Mouse (Mus musculus): Measurements from ENCODE around the gene Esrra. TPM values are rescaled to one million over a fixed set of nuclear protein-coding genes. Genes with fewer than 3 reads are reported as not detected.
"Not testable (repeated sequence)": the region's sequence is repeated elsewhere in the genome, so short reads cannot be mapped to it uniquely, and the experiment has no call there.

Gene Esrra
- polyA plus RNA-seq, 1 experiment: 175 TPM

GRCm38 (mm10) chr19:6924461-6925306 is 3.1 kb upstream of the Esrra start:
- peak; percentile 67 for DNase-seq (ENCODE audit: low read depth, low spot score)
- 5% methylated on average over 39 of the region's 39 CpGs for WGBS

DNA sequence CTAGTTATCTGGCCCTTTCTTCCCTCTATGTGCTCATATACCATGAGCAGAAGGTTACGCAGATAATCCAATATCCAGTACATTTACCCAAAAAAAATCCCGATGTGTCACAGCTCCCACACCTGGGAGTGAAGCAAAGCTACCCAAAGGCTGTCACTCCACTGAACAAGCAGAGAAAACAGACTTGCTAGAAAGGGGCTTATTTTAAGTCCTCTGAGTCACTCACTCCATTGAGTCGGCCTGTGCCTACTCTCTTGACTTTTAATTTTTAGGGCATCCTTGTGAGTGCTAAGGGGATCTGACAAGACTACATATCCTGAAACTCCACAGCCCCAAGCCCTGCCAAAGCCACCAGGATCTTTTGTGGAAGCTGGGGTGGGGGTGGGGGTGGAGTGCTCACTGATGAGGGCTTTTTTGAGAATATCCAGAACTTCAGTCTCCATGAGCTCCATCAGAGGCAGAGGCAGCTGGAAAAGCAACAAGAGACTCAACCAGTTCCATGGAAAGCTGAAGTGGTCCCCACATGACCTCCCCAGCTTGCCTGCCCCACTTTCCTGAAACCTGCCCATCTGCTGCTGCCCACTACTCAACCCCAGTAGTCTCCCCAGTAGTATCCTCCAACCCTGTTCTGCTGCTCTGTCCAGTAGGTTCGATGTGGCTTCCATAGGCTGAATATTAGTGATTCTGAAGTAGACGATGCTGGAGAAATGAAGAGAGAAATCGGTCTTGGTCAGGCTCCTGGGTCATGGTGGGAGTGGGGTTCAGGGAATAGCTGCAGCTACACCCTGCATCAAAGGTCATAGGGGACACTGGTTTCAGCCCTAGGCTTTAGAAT is 1.5 kb upstream of the Esrra start:
- 75% methylated on average over 6 of the region's 6 CpGs for WGBS
- no peak for DNase-seq (ENCODE audit: low read depth, low spot score)

- DNase-seq (ENCODE audit: low read depth, low spot score): no peak
- 2% methylated on average over 42 of the region's 48 CpGs for WGBS
These were observed 624 bp downstream of the Esrra start for GRCm38 (mm10) chr19:6920741-6921636.

DNA sequence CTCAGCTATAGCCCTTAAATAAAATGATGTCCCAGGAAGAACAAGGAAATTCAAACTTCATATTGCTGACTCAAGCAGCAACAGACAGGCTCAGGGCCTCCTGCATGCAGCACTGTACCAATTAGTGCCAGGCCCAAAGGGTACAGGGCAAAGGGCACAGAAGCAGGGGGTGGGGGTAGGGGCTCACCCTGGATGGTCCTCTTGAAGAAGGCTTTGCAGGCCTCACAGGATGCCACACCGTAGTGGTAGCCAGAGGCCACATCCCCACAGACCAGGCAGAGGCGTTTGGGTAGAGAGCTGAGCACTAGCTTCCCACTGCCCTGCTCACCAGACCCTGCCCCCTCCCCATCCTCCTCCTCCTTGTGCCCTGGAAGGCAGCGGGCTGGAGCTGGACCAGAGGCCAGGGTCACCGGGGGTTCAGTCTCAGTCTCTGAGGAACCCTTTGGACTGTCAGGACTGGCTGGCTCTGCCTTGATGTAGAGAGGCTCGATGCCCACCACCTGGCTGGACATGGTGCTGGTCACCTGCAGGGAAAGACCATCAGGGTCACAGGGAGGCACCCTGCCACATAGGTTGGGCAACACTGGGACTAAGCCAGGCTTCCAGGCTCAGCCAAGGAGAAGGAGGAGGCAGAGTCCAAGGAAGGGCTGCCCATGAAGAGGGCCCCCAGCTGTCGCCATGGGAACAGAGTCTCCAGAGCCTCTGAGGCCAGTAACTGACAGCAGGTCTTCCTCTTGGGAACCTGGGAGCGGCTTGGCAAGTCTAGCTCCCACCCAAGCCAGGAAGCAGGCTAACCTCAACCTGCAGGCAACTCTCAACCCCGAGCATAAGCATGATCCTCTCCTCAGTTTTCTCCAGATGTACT is 1.5 kb downstream of the Esrra start:
- WGBS: 26% methylated on average over 8 of the region's 8 CpGs

DNA sequence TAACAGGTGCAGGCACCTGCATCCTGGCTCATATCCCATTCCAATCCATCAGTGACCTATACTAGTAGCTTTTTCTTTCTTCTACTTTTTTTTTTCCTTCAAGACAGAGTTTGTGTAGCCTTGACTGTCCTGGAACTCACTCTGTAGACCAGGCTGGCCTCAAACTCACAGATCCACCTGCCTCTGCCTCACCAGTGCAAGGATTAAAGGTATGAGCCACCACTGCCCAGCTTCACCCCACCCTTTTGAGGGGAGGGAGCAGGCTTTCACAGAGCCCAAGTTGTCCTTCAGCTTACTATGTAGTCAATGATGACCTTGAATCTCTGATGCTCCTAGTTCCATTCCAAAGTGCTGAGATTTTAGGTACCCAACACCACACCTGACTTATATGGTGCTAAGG is 2.2 kb downstream of the Esrra start:
- no peak for DNase-seq (ENCODE audit: low read depth, low spot score)

More for the DNA sequence above, 1.5 kb downstream of the Esrra start:
- no peak for DNase-seq (ENCODE audit: low read depth, low spot score)

- no peak for DNase-seq (ENCODE audit: low read depth, low spot score)
- 38% methylated on average over 4 of the region's 4 CpGs for WGBS
These were observed 3.3 kb downstream of the Esrra start for GRCm38 (mm10) chr19:6918321-6918720.

DNA sequence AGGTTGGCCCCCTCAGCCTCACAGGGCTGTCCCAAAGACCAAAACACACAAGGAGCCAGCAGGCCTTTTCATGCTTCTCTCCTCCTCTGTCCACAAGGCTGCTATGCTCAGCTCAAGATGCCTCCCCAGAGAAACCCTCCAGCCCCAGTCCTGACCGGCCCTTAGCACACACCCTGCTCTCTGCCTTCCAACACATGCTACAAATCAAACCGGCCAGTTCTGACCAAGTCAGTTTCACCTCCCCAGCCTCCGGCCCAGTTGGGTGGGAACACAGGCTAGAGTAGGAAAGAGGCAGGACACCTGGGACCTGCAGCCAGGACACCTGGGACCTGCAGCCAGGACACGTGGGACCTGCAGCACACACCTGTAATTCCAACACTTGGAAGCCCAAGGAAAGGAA is 5.1 kb downstream of the Esrra start:
- WGBS: 63% methylated on average over 4 of the region's 4 CpGs
- DNase-seq (ENCODE audit: low read depth, low spot score): no peak

DNA sequence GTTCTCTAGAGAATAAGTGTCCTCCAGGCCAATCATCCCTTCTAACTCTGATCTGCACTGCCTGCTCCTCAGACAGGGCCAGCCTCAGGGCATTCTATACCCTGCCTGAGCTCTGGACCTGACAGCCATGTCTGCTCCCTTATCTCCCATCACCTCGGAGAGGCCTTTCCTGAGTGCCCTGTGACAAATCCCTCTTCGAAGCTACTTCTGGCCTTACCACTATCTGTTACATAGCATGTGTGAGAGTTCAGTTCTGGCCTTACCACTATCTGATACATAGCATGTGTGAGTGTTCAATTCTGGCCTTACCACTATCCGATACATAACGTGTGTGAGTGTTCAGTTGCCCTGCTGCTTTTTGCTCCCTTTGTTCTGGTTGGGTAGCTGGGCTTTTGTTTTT is 6.3 kb downstream of the Esrra start:
- DNase-seq (ENCODE audit: low read depth, low spot score): no peak
- WGBS: 92% methylated on average over 4 of the region's 4 CpGs

DNA sequence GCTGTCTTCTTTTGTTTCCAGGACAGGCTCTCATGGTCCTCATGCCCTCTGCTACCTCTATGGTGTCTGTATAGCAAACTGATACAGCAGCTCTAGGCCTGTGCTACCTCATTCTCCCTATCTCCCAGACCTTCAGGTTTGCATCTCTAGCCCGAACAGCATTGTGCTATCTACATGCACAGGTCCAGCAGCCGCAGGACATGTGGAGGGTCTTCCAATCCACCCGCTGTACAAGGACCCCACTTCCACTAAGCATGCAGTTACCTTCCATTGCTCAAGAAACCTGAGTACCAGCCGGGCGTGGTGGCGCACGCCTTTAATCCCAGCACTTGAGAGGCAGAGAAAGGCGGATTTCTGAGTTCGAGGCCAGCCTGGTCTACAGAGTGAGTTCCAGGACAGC is 7.1 kb downstream of the Esrra start:
- WGBS: 88% methylated on average over 9 of the region's 9 CpGs

GRCm38 (mm10) chr19:6913991-6914390 is 7.6 kb downstream of the Esrra start:
- 72% methylated on average over 11 of the region's 11 CpGs for WGBS
- no peak for DNase-seq (ENCODE audit: low read depth, low spot score)

More for the DNA sequence above, 7.1 kb downstream of the Esrra start:
- DNase-seq (ENCODE audit: low read depth, low spot score): no peak

DNA sequence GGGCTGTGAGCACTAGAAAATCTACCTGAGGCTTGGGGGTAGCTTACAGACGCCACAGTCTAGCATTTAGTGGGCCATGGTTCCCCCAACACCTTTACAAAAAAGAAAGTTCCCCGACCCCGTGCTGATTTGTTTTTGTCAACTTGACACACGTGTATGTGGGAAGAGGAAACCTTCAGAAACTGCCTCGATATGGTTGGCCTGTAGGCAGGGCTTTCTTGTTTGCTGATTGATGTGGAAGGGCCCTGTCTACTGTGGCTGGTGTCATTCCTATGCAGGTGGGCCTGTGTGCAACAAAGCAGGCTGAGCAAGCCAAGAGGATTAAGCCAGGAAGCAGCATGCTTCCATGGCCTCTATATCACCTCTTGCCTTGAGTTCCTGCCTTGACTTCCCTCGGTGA is 8.6 kb downstream of the Esrra start:
- WGBS: 75% methylated on average over 6 of the region's 6 CpGs
- DNase-seq (ENCODE audit: low read depth, low spot score): no peak

- DNase-seq (ENCODE audit: low read depth, low spot score): no peak
- 91% methylated on average over 15 of the region's 15 CpGs for WGBS
These were observed 9.2 kb downstream of the Esrra start for GRCm38 (mm10) chr19:6912205-6912970.

DNA sequence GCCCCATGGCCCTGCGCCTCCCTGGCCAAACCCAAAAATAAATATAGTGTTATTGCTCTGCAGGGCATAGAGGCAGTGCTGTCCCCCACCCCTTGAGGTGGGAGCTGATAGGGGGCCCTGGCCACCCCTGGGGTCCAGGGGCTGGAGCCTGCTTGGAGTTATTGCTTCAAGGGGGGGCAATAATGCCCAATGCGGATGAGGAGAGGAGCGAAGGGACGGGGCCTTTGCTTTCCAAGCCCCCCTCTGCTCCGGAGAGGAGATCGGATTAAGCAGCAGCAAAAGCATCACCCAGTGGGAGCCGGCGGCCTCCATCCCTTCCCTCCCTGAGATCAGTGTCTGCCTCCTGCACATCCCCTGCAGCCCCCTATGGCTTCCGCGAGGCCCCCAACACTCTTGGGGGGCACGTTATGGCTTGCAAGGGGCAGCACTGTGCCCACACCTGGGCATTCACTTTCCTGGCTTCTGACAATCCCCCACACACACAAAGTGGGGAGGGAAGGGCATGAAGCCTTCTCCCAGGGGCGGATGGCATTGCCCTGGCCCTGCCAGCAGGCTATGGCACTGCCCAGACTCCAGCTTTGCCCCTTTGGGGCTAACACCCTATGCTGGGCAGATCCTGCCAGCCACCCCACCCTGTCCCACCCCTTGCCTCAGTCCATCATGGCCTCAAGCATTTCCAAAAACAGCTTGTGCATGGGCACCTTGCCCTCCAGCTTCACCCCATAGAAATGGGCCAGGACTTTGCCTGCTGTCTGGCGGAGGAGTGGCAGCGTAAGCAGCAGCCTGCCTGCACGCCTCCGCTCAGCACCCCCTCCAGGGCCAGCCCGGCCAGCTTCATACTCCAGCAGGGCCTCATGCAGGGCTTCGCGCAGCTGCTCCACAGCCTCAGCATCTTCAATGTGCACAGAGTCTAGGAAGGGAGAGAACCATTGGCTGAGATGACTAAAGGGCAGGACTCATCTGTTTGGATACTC is 10.2 kb downstream of the Esrra start:
- WGBS: 77% methylated on average over 19 of the region's 19 CpGs

DNA sequence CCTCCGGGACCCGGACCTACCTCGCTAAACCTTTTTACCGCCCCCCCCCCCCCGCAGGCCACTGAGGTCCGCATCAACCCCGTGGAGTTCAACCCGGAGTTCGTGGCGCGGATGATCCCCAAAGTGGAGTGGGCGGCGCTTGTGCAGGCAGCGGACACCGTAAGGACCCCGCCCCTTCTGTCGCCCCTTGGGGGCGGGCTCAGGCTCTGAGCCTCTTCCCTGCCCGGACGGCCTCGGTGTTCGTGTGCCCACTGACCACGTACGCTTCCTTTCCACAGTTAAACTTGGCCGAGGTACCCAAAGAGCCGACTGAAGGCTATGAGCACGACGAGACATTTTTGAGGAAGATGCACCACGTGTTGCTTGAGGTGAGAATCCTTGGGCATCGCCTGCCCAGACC is 11.3 kb downstream of the Esrra start:
- not testable (repeated sequence) for DNase-seq (ENCODE audit: low read depth, low spot score)
- WGBS: under 1% methylated on average over 30 of the region's 30 CpGs

More for the DNA sequence above, 10.2 kb downstream of the Esrra start:
- DNase-seq (ENCODE audit: low read depth, low spot score): no peak

DNA sequence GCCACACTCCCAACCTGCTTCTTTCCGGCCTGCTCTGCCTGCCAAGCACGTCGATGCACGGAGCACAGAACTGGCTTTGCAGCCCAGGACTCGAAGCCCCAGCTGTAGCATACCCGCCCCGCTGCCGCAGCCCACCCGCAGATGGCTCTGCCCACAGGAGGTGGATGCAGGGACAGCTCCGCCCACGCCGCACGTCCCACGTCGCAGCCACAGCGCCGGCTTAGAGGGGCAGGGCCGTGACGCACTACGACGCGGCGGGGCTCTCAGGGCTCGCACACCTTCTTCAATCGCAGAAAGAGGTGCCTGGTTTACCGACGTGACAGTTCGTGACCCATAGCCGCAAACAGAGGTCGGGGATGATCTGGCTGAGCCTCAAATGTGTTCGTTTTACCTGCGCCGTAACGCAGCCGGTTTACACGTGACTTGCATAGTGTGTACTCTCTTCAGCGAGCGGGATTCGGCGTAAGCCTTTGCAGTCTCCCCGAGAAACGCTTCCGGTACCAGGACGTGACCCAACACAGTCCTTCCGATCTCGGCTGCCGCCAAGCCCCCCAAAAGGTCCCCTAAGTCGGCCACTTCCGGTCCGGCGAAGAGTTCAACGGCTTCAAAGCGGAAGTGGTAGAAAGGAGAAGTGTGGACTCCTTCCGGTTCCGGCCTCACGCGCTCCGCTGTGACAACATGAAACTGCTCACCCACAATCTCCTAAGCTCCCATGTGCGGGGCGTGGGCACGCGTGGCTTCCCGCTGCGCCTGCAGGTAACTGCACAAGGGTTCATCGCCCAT is 11.9 kb downstream of the Esrra start, which contains the start of the genes Trmt112 and Prdx5:
Gene Trmt112 (plus strand): TSS at position 192 of the 783 bp plus-strand sequence.
Gene Prdx5 (minus strand): TSS at position 600 of the 783 bp plus-strand sequence.
- peak; percentile 68 for DNase-seq (ENCODE audit: low read depth, low spot score)
- under 1% methylated on average over 65 of the region's 65 CpGs for WGBS

DNA sequence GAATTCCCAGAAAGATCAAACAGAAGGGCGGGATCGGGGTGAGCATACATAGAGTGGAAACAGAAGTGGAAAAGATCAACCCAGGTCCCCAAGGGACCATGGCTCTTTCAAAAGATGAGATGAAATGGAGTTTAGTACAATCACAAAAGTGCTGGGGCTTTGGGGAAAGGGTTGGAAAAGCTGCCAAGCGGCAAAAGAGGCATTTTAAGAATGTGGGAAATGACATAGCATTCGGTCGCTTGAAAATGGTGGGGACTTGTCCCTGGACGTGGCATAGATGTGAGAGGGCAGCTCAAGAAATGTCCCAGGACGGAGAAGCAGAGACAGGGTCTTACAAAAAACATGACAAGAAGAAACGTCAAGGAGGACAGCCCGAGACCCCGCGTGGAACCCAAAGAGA is 12.6 kb downstream of the Esrra start:
- 2% methylated on average over 11 of the region's 11 CpGs for WGBS
- no peak for DNase-seq (ENCODE audit: low read depth, low spot score)

Measured in large intestine, adult 2 months (tissue).